Mouse (Mus musculus): ENCODE measurements around the gene Srl.

DNA sequence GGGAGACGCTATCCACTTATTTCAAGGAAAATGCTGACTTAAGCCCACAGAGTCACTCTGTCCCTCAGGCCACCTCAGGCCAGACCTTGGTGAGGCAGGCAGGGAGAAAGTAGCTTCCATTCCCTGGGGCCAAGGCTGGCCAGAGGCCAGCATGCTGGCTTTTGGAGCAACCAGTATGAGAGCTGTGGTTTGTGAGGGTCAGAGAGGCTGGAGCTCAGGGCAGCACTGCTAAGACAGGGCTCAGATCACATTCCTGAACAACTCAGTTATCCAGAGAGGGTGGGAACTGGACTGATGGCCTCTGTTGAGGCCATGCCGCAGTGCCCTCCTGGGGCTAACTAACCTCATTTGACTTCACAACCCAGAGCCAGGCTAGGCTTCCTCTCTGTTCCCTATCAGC is 106.2 kb downstream of the Srl start:
- TF ChIP-seq CTCF (IDR thresholded peaks at IDR 0.05; ENCODE audit: low read depth) (no peak), EP300 (optimal IDR thresholded peaks at IDR 0.05) (no peak)

Measured in stomach, postnatal 0 days (tissue).